Mouse (Mus musculus) ES-E14 (cell line): ENCODE measurements around the gene Ilvbl. TPM values are rescaled to one million over a fixed set of nuclear protein-coding genes. Genes with fewer than 3 reads are reported as not detected.
"Not testable (repeated sequence)": the region's sequence is repeated elsewhere in the genome, so short reads cannot be mapped to it uniquely, and the experiment has no call there.

ENCODE experiments used
- DNase-seq: peaks from one replicate; pipeline ENCODE4 v3.0.0-alpha.2; 2013; ENCODE audit warnings: low read depth, low spot score
- H3K27ac ChIP-seq: 2 replicates; pipeline ENCODE4 v1.5.1; 2012; ENCODE audit warnings: low read depth, mild to moderate bottlenecking, low read length, moderate library complexity, mixed read lengths; ENCODE audit not compliant: poor library complexity, insufficient read depth, severe bottlenecking
- H3K36me3 ChIP-seq: 2 replicates; pipeline ENCODE4 v1.6.1; 2012; ENCODE audit warnings: mild to moderate bottlenecking, low read length, moderate library complexity, mixed read lengths; ENCODE audit not compliant: control insufficient read depth, poor library complexity, insufficient read depth, severe bottlenecking
- H3K4me1 ChIP-seq, 2 experiments: fragments of 150-350 bp in 1 of 2; sonication (generic) in 1 of 2; 2 replicates each; pipeline ENCODE4 v1.6.1; 2012; ENCODE audit warnings: low read length in 2 of 2, mild to moderate bottlenecking in 1 of 2, mixed read lengths in 1 of 2; ENCODE audit not compliant: control insufficient read depth in 2 of 2, insufficient read depth in 2 of 2, poor library complexity in 1 of 2
- H3K4me3 ChIP-seq, 2 experiments: fragments of 150-350 bp in 1 of 2; sonication (generic) in 1 of 2; 2 replicates each; pipeline ENCODE4 v1.5.1; 2012; ENCODE audit warnings: low read length in 2 of 2, low read depth in 1 of 2, mild to moderate bottlenecking in 1 of 2, mixed read lengths in 1 of 2; ENCODE audit not compliant: insufficient read depth in 1 of 2, poor library complexity in 1 of 2, severe bottlenecking in 1 of 2
- H3K9ac ChIP-seq: 2 replicates; pipeline ENCODE4 v1.6.1; 2012; ENCODE audit warnings: low read depth, mild to moderate bottlenecking, low read length, mixed read lengths; ENCODE audit not compliant: poor library complexity, insufficient read depth, severe bottlenecking
- H3K9me3 ChIP-seq: fragments of 150-350 bp; sonication (generic); 2 replicates; pipeline ENCODE4 v1.6.1; 2012; ENCODE audit warnings: low read depth, mild to moderate bottlenecking, low read length; ENCODE audit not compliant: control insufficient read depth, insufficient read depth
- CHD2 ChIP-seq: IDR thresholded peaks from 2 replicates; pipeline ENCODE4 v1.6.1; 2014; ENCODE audit warnings: mild to moderate bottlenecking, low read depth, low read length, inconsistent platforms
- HCFC1 ChIP-seq: IDR thresholded peaks from 2 replicates; pipeline ENCODE4 v1.6.1; 2012; ENCODE audit warnings: low read length, inconsistent platforms, borderline replicate concordance; ENCODE audit not compliant: insufficient read depth
- MAFK ChIP-seq: IDR thresholded peaks from 2 replicates; pipeline ENCODE4 v1.6.1; 2014; ENCODE audit warnings: mild to moderate bottlenecking, low read depth, low read length, inconsistent platforms; ENCODE audit not compliant: insufficient read depth
- ZC3H11A ChIP-seq: IDR thresholded peaks from 2 replicates; pipeline ENCODE4 v1.6.1; 2012; ENCODE audit warnings: low read depth, mild to moderate bottlenecking, inconsistent platforms, low read length, borderline replicate concordance
- ZNF384 ChIP-seq: IDR thresholded peaks from 2 replicates; pipeline ENCODE4 v1.6.1; 2012; ENCODE audit warnings: low read depth, low read length, inconsistent platforms
- in situ Hi-C, 2 experiments: fragments of 600-800 bp; cut with MboI; formaldehyde crosslinking; loops; one replicate each; pipeline ENCODE4 v1.15.1; 2025; ENCODE audit warnings: low sequenced_read_pairs in 2 of 2, inconsistent platforms in 1 of 2; ENCODE audit not compliant: unreplicated experiment in 2 of 2
- total RNA-seq: library from RNA; depleted of rRNA; stranded (reverse); fragments of 300-350 nt; gene quantifications from 2 replicates; pipeline ENCODE4 v1.2.3, GENCODE M21; 2012

Gene Ilvbl
- total RNA-seq, 1 experiment = 25.5 TPM

- Histone ChIP-seq H3K4me3 (no peak overlapping the region), H3K36me3 (no peaks in the 10 kb centered on the region), H3K27ac (no peak overlapping the region), H3K4me1 (peaks cover 1 to 3% of the 10 kb centered on the region in 2 experiments; a peak in 1 of 4 replicates), H3K9ac (no peak overlapping the region), H3K9me3 (no peaks in the 10 kb centered on the region)
- no peak for DNase-seq
- TF ChIP-seq ZNF384 (no peak), ZC3H11A (no peak), HCFC1 (no peak)
- in situ Hi-C loops = no loop called here
Measured at GRCm38 (mm10) chr10:78594566-78594965, 20.4 kb downstream of the Ilvbl start.

GRCm38 (mm10) chr10:78599865-78600264, 25.7 kb downstream of the Ilvbl start:
- Histone ChIP-seq H3K9ac (no peak overlapping the region), H3K9me3 (no peaks in the 10 kb centered on the region), H3K4me1 (no peaks in the 10 kb centered on the region), H3K27ac (no peak overlapping the region), H3K4me3 (no peak overlapping the region), H3K36me3 (no peaks in the 10 kb centered on the region)
- no peak for DNase-seq
- no peak for TF ChIP-seq HCFC1
- no peak for TF ChIP-seq CHD2
- no peak for TF ChIP-seq ZC3H11A
- TF ChIP-seq ZNF384 = no peak
- TF ChIP-seq MAFK = no peak
- in situ Hi-C loops = no loop called here

GRCm38 (mm10) chr10:78605080-78605479, 30.9 kb downstream of the Ilvbl start:
- H3K36me3 ChIP-seq = no peaks in the 10 kb centered on the region
- no peak overlapping the region for H3K4me3 ChIP-seq
- no peak overlapping the region for H3K27ac ChIP-seq
- no peak for DNase-seq
- in situ Hi-C loops = no loop called here
- TF ChIP-seq ZC3H11A (0 out of 2 replicates have a peak, but pooled peaks have one; percentile 20), ZNF384 (peak; percentile 79), MAFK (no peak)
- H3K9me3 ChIP-seq = no peaks in the 10 kb centered on the region
- no peaks in the 10 kb centered on the region for H3K4me1 ChIP-seq
- H3K9ac ChIP-seq = no peak overlapping the region

- in situ Hi-C loops = no loop called here
- H3K4me1 ChIP-seq = no peaks in the 10 kb centered on the region
- H3K9ac ChIP-seq = no peak overlapping the region
- no peaks in the 10 kb centered on the region for H3K36me3 ChIP-seq
- no peak overlapping the region for H3K27ac ChIP-seq
- no peaks in the 10 kb centered on the region for H3K9me3 ChIP-seq
- TF ChIP-seq CHD2 (no peak), HCFC1 (no peak), ZNF384 (no peak), MAFK (no peak), ZC3H11A (no peak)
- DNase-seq = no peak
- H3K4me3 ChIP-seq = no peak overlapping the region
Measured at GRCm38 (mm10) chr10:78607602-78608001, 33.5 kb downstream of the Ilvbl start.

- H3K4me3 ChIP-seq = no peak within 1 kb of the TSS
- H3K9ac ChIP-seq = no peak within 1 kb of the TSS
- no peak within 1 kb of the TSS for H3K27ac ChIP-seq
- no peaks in the 10 kb centered on the region for H3K4me1 ChIP-seq
- TF ChIP-seq CHD2 (no peak), ZNF384 (no peak), ZC3H11A (no peak), MAFK (no peak), HCFC1 (no peak)
- DNase-seq = no peak
- in situ Hi-C loops = no loop called here
- no peaks in the 10 kb centered on the region for H3K36me3 ChIP-seq
- no peaks in the 10 kb centered on the region for H3K9me3 ChIP-seq
Measured at GRCm38 (mm10) chr10:78617974-78618373, 43.8 kb downstream of the Ilvbl start, which contains the start of gene Olfr1357. Olfr1357 (minus strand) TSS chr10:78618074.

GRCm38 (mm10) chr10:78623143-78623542, 49.0 kb downstream of the Ilvbl start:
- H3K9ac ChIP-seq, in situ Hi-C loops, H3K4me1 ChIP-seq, H3K36me3 ChIP-seq, H3K9me3 ChIP-seq, H3K4me3 ChIP-seq, H3K27ac ChIP-seq, DNase-seq: not testable (repeated sequence)
